In genomic region chr7:34847410-34847809, GRCm38 (mm10) we compare ENCODE assay signal across 14 mouse cellular contexts. TPM values are rescaled to one million over a fixed set of nuclear protein-coding genes. Genes with fewer than 3 reads are reported as not detected.
A peak's percentile ranks its signal among the peaks of the same experiment; 100 is the strongest.
DNase-seq lines count a peak whose midpoint lies in the region; ATAC-seq and TF ChIP-seq lines count a peak whose summit lies in the region.
"Had no signal": no experiment of that assay in that cellular context is flagged by ENCODE, and none has a peak within 500 bp of the region (broad histone marks: within the 10 kb centered on the region; RNA-seq: fewer than 3 reads in every experiment).

No protein-coding gene starts in this region.

- H3K4me1 ChIP-seq in hindbrain, embryonic 11.5 days (replicated peaks; ENCODE audit: control insufficient read depth, insufficient read depth, low read length) = no peaks in the 10 kb centered on the region
- peaks cover 11% of the 10 kb centered on the region for H3K4me1 ChIP-seq in midbrain, embryonic 11.5 days (ENCODE audit: control insufficient read depth, insufficient read depth, low read length)
- peaks cover 6% of the 10 kb centered on the region; the same call in 1 of the 2 replicates for H3K4me1 ChIP-seq in neural tube, embryonic 14.5 days (ENCODE audit: control insufficient read depth, insufficient read depth, low read length)
- H3K4me1 ChIP-seq in intestine, postnatal 0 days (replicated peaks; ENCODE audit: control insufficient read depth, insufficient read depth, low read length) = no peaks in the 10 kb centered on the region

- H3K4me3 ChIP-seq in hindbrain, embryonic 11.5 days (ENCODE audit: low read depth, low read length) = no peak overlapping the region
- no peak overlapping the region for H3K4me3 ChIP-seq in midbrain, embryonic 11.5 days (ENCODE audit: low read depth, low read length)
- H3K4me3 ChIP-seq in neural tube, embryonic 14.5 days (ENCODE audit: low read depth, low read length) = no peak overlapping the region
- H3K4me3 ChIP-seq in intestine, postnatal 0 days (ENCODE audit: low read depth, low read length) = no peak overlapping the region

- no peaks in the 10 kb centered on the region for H3K27me3 ChIP-seq in hindbrain, embryonic 11.5 days (ENCODE audit: control insufficient read depth, insufficient read depth, low read length)
- H3K27me3 ChIP-seq in midbrain, embryonic 11.5 days (ENCODE audit: control insufficient read depth, insufficient read depth, low read length) = no peaks in the 10 kb centered on the region
- no peaks in the 10 kb centered on the region for H3K27me3 ChIP-seq in neural tube, embryonic 14.5 days (ENCODE audit: control insufficient read depth, insufficient read depth, low read length)
- no peaks in the 10 kb centered on the region for H3K27me3 ChIP-seq in intestine, postnatal 0 days (replicated peaks; ENCODE audit: control insufficient read depth, insufficient read depth, low read length)

- no peak overlapping the region for H3K4me2 ChIP-seq in hindbrain, embryonic 11.5 days (replicated peaks; ENCODE audit: low read depth, low read length)
- H3K4me2 ChIP-seq in midbrain, embryonic 11.5 days = no peak overlapping the region
- H3K4me2 ChIP-seq in neural tube, embryonic 14.5 days (ENCODE audit: low read depth, low read length) = no peak overlapping the region
- H3K4me2 ChIP-seq in intestine, postnatal 0 days (replicated peaks; ENCODE audit: low read depth) = no peak overlapping the region

- peak; percentile 31 for DNase-seq in left cerebral cortex, postnatal 4 days
- no peak for DNase-seq in left cerebral cortex, adult 11 months (ENCODE audit: low spot score)
- peak; percentile 43 for DNase-seq in hindbrain, embryonic 11.5 days (ENCODE audit: low spot score)
- peak; percentile 92 for DNase-seq in midbrain, embryonic 11.5 days (ENCODE audit: low spot score, missing footprints)
- DNase-seq in heart, adult 18-20 months = no peak
- DNase-seq in thymus, postnatal 0 days (ENCODE audit: low spot score) = no peak
- DNase-seq: B cell, adult 2 months; cerebellum, adult 11-12 months; liver; lung, adult 18-20 months; lung, postnatal 4 days; right cerebral cortex, postnatal 4 days had no signal

- H3K9me3 ChIP-seq in hindbrain, embryonic 11.5 days (ENCODE audit: control insufficient read depth, low read length) = peaks cover 4% of the 10 kb centered on the region
- H3K9me3 ChIP-seq in midbrain, embryonic 11.5 days (ENCODE audit: control insufficient read depth, low read length) = peaks cover 3% of the 10 kb centered on the region; the same call in 1 of the 2 replicates
- no peaks in the 10 kb centered on the region for H3K9me3 ChIP-seq in neural tube, embryonic 14.5 days (ENCODE audit: control insufficient read depth, low read length)
- no peaks in the 10 kb centered on the region for H3K9me3 ChIP-seq in intestine, postnatal 0 days (ENCODE audit: control insufficient read depth)

- peak; percentile 74 for ATAC-seq in hindbrain, embryonic 11.5 days (ENCODE audit: low FRiP score)
- ATAC-seq in midbrain, embryonic 11.5 days (ENCODE audit: low FRiP score) = peak; percentile 93
- ATAC-seq in neural tube, embryonic 14.5 days (ENCODE audit: low read depth) = peak; percentile 84; the same call in 1 of the 2 replicates
- no peak for ATAC-seq in intestine, postnatal 0 days

- TF ChIP-seq CTCF in intestine, postnatal 0 days (IDR thresholded peaks at IDR 0.05; ENCODE audit: low read depth) = no peak

- H3K9ac ChIP-seq in hindbrain, embryonic 11.5 days (ENCODE audit: low read depth, low read length) = no peak overlapping the region
- H3K9ac ChIP-seq in midbrain, embryonic 11.5 days (ENCODE audit: low read length) = no peak overlapping the region
- no peak overlapping the region for H3K9ac ChIP-seq in neural tube, embryonic 14.5 days (replicated peaks; ENCODE audit: low read depth, low read length)
- no peak overlapping the region for H3K9ac ChIP-seq in intestine, postnatal 0 days (ENCODE audit: low read depth, low read length)

- 39% methylated on average over 5 of the region's 5 CpGs for WGBS in hindbrain, embryonic 11.5 days
- 12% methylated on average over 5 of the region's 5 CpGs for WGBS in midbrain, embryonic 11.5 days
- WGBS in neural tube, embryonic 14.5 days = 14% methylated on average over 5 of the region's 5 CpGs
- 66% methylated on average over 5 of the region's 5 CpGs for WGBS in intestine, postnatal 0 days

- H3K36me3 ChIP-seq in hindbrain, embryonic 11.5 days (ENCODE audit: control insufficient read depth, insufficient read depth, low read length) = no peaks in the 10 kb centered on the region
- no peaks in the 10 kb centered on the region for H3K36me3 ChIP-seq in midbrain, embryonic 11.5 days (ENCODE audit: control insufficient read depth, insufficient read depth, low read length)
- H3K36me3 ChIP-seq in neural tube, embryonic 14.5 days (ENCODE audit: control insufficient read depth, insufficient read depth, low read length) = no peaks in the 10 kb centered on the region
- H3K36me3 ChIP-seq in intestine, postnatal 0 days (ENCODE audit: control insufficient read depth, insufficient read depth) = no peaks in the 10 kb centered on the region

- intact Hi-C loops in left cerebral cortex, postnatal 4 days (cut with DNase I) = no loop called here

- H3K27ac ChIP-seq in hindbrain, embryonic 11.5 days (ENCODE audit: low read depth, low read length) = no peak overlapping the region
- peak overlapping the region; percentile 70 for H3K27ac ChIP-seq in midbrain, embryonic 11.5 days (ENCODE audit: low read depth, low read length)
- no peak overlapping the region for H3K27ac ChIP-seq in neural tube, embryonic 14.5 days (ENCODE audit: low read depth, low read length)
- H3K27ac ChIP-seq in intestine, postnatal 0 days (ENCODE audit: low read depth, low read length) = no peak overlapping the region

RNA-seq across cellular contexts. Expression of gene Chst8, which starts 34.9 kb away (rescaled TPM):
- total RNA-seq in left cerebral cortex, postnatal 4 days (2021) = 10 to 100 TPM; 13.4 to 14.4 TPM
- 13.5 and 16.8 TPM in 2 replicates for polyA plus RNA-seq in hindbrain, embryonic 11.5 days (2014; fragmentation: Nextera tagmentation; extraction: Ambion mirVana)
- polyA plus RNA-seq in midbrain, embryonic 11.5 days (2014; fragmentation: Nextera tagmentation; extraction: Ambion mirVana) = 9.6 and 10.1 TPM in 2 replicates
- 9.7 and 16.9 TPM in 2 replicates for polyA plus RNA-seq in neural tube, embryonic 14.5 days (2014; fragmentation: Nextera tagmentation; extraction: Ambion mirVana)
- total RNA-seq in heart, adult 18-20 months (2021) = under 1 TPM in 1 of 2 experiments, not detected in 1; 0.46 TPM
- polyA plus RNA-seq in thymus, postnatal 0 days (2015; fragmentation: Nextera tagmentation; extraction: Ambion mirVana) = 3.6 and 3.8 TPM in 2 replicates
- 2.7 and 3.5 TPM in 2 replicates for polyA plus RNA-seq in intestine, postnatal 0 days (2015; fragmentation: Nextera tagmentation; extraction: Ambion mirVana)

Comparison
In these comparisons a context has a peak if more than half of its experiments do, and no peak if none do; other contexts are left out.
1. DNase-seq: peak in left cerebral cortex, postnatal 4 days (single experiment), hindbrain, embryonic 11.5 days (single experiment) and midbrain, embryonic 11.5 days (single experiment); none in left cerebral cortex, adult 11 months (single experiment), heart, adult 18-20 months (0 of 2) and thymus, postnatal 0 days (single experiment).